Comparison of ENCODE assay signal across 14 mouse cellular contexts in genomic region chr5:98566461-98567193, GRCm38 (mm10). TPM values are rescaled to one million over a fixed set of nuclear protein-coding genes. Genes with fewer than 3 reads are reported as not detected.
A peak's percentile ranks its signal among the peaks of the same experiment; 100 is the strongest.
DNase-seq lines count a peak whose midpoint lies in the region; ATAC-seq lines count a peak whose summit lies in the region.
"Had no signal": no experiment of that assay in that cellular context is flagged by ENCODE, and none has a peak within 500 bp of the region (broad histone marks: within the 10 kb centered on the region; RNA-seq: fewer than 3 reads in every experiment).

No protein-coding gene starts in this region.

- H3K27me3 ChIP-seq in embryonic facial prominence, embryonic 13.5 days, result 0 out of 2 replicates have a peak, but pooled peaks cover 3% of the 10 kb centered on the region
- no peaks in the 10 kb centered on the region for H3K27me3 ChIP-seq in hindbrain, embryonic 15.5 days
- H3K27me3 ChIP-seq in neural tube, embryonic 14.5 days (ENCODE audit: control insufficient read depth, insufficient read depth, low read length), result no peaks in the 10 kb centered on the region

- no peak overlapping the region for H3K27ac ChIP-seq in embryonic facial prominence, embryonic 13.5 days
- no peak overlapping the region for H3K27ac ChIP-seq in hindbrain, embryonic 15.5 days (replicated peaks)
- H3K27ac ChIP-seq in neural tube, embryonic 14.5 days (ENCODE audit: low read depth, low read length), result no peak overlapping the region
- H3K27ac ChIP-seq: liver, embryonic 14.5 days had no signal

- H3K4me2 ChIP-seq in embryonic facial prominence, embryonic 13.5 days, result no peak overlapping the region
- no peak overlapping the region for H3K4me2 ChIP-seq in hindbrain, embryonic 15.5 days
- no peak overlapping the region for H3K4me2 ChIP-seq in neural tube, embryonic 14.5 days (ENCODE audit: low read depth, low read length)

- peaks cover 4% of the 10 kb centered on the region; the same call in 1 of the 2 replicates for H3K4me1 ChIP-seq in embryonic facial prominence, embryonic 13.5 days
- no peaks in the 10 kb centered on the region for H3K4me1 ChIP-seq in hindbrain, embryonic 15.5 days (replicated peaks)
- H3K4me1 ChIP-seq in neural tube, embryonic 14.5 days (ENCODE audit: control insufficient read depth, insufficient read depth, low read length), result no peaks in the 10 kb centered on the region

- no peaks in the 10 kb centered on the region for H3K36me3 ChIP-seq in embryonic facial prominence, embryonic 13.5 days
- no peaks in the 10 kb centered on the region for H3K36me3 ChIP-seq in hindbrain, embryonic 15.5 days
- H3K36me3 ChIP-seq in neural tube, embryonic 14.5 days (ENCODE audit: control insufficient read depth, insufficient read depth, low read length), result no peaks in the 10 kb centered on the region

- no peak overlapping the region for H3K4me3 ChIP-seq in embryonic facial prominence, embryonic 13.5 days
- no peak overlapping the region for H3K4me3 ChIP-seq in hindbrain, embryonic 15.5 days
- no peak overlapping the region for H3K4me3 ChIP-seq in neural tube, embryonic 14.5 days (ENCODE audit: low read depth, low read length)
- H3K4me3 ChIP-seq: myocyte had no signal

- DNase-seq in lung, postnatal 10 days, result peak; percentile 37
- no peak for DNase-seq in lung, adult 18-20 months
- DNase-seq in kidney, postnatal 4 days, result no peak
- DNase-seq in c-Kit-positive CD71-positive TER-119-positive erythroid progenitor cells, embryonic 14.5 days (ENCODE audit: low spot score), result no peak
- no peak for DNase-seq in cerebellum, postnatal 36 days
- DNase-seq: kidney, adult 11 months; right cerebral cortex, postnatal 25 days had no signal

- 47% methylated on average over 6 of the region's 6 CpGs for WGBS in embryonic facial prominence, embryonic 13.5 days
- 25% methylated on average over 6 of the region's 6 CpGs for WGBS in hindbrain, embryonic 15.5 days
- WGBS in neural tube, embryonic 14.5 days, result 32% methylated on average over 6 of the region's 6 CpGs

- no peak overlapping the region for H3K9ac ChIP-seq in embryonic facial prominence, embryonic 13.5 days
- no peak overlapping the region for H3K9ac ChIP-seq in hindbrain, embryonic 15.5 days
- no peak overlapping the region for H3K9ac ChIP-seq in neural tube, embryonic 14.5 days (replicated peaks; ENCODE audit: low read depth, low read length)
- H3K9ac ChIP-seq: liver, embryonic 14.5 days had no signal

- no peaks in the 10 kb centered on the region for H3K9me3 ChIP-seq in embryonic facial prominence, embryonic 13.5 days
- no peaks in the 10 kb centered on the region for H3K9me3 ChIP-seq in hindbrain, embryonic 15.5 days
- H3K9me3 ChIP-seq in neural tube, embryonic 14.5 days (ENCODE audit: control insufficient read depth, low read length), result no peaks in the 10 kb centered on the region

- peak; percentile 71; the same call in 1 of the 2 replicates for ATAC-seq in embryonic facial prominence, embryonic 13.5 days (ENCODE audit: insufficient number of reproducible peaks, insufficient read depth, low FRiP score, low TSS enrichment, low read depth)
- ATAC-seq in hindbrain, embryonic 15.5 days (ENCODE audit: low FRiP score, low read depth), result 0 out of 2 replicates have a peak, but pooled peaks have one; percentile 23
- ATAC-seq in neural tube, embryonic 14.5 days (ENCODE audit: low read depth), result peak; percentile 41; the same call in 1 of the 2 replicates

RNA-seq across cellular contexts. Expression of gene Gm11111, which starts 14.1 kb away (rescaled TPM):
- polyA plus RNA-seq in embryonic facial prominence, embryonic 13.5 days (2015; fragmentation: Nextera tagmentation; extraction: Ambion mirVana), result not detected in 2 replicates
- polyA plus RNA-seq in hindbrain, embryonic 15.5 days (2015; fragmentation: Nextera tagmentation; extraction: Ambion mirVana), result not detected in 2 replicates
- not detected in 2 replicates for polyA plus RNA-seq in neural tube, embryonic 14.5 days (2014; fragmentation: Nextera tagmentation; extraction: Ambion mirVana)
- polyA plus RNA-seq: cortical plate, adult 2 months; heart, embryonic 14.5 days; liver, embryonic 14.5 days; myocyte had no signal
